Mouse (Mus musculus) heart, adult 2 months (tissue): Measurements from ENCODE around the gene Supt20.

ENCODE experiments used
- CTCF ChIP-seq: fragments of 200-600 bp; IDR thresholded peaks from 2 replicates; pipeline ENCODE4 v1.8.1; 2022; ENCODE audit warnings: antibody characterized with exemption, mild to moderate bottlenecking, moderate library complexity
- EP300 ChIP-seq: fragments of 200-500 bp; IDR thresholded peaks from 2 replicates; pipeline ENCODE4 v1.6.1; 2011; ENCODE audit warnings: low read depth, low read length, control low read depth; ENCODE audit not compliant: insufficient read depth
- POLR2A ChIP-seq: fragments of 200-500 bp; IDR thresholded peaks from 2 replicates; pipeline ENCODE4 v1.6.1; 2011; ENCODE audit warnings: mild to moderate bottlenecking, low read depth, low read length, control low read depth; ENCODE audit not compliant: insufficient read depth

- no peak for TF ChIP-seq CTCF
- TF ChIP-seq EP300 = no peak
- no peak for TF ChIP-seq POLR2A
Measured at GRCm38 (mm10) chr3:54732371-54732770, 39.8 kb downstream of the Supt20 start.
